In the genomic region with DNA sequence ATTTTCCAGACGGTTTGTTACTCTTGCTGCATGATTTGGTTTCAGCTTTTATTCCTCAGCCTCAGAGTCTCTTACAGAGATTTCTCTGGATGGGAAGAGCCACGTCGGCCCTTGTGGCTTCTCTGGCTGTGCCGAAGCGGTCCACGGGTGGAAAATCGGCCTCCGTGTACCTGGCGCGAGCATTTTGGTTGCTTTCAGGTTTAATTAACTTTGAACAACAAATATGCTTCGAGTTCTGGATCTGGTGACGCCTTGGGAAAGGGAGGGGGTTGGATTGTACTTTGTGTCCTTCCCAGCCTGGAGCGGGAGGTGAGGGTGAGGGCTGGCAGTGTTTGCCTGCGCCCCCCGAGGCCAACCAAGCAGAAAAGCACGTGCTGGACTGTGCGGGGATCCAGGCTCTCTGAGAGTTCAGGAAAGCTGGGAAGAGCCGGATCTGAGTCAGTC, we compare ENCODE assay signal across 14 mouse cellular contexts. TPM values are rescaled to one million over a fixed set of nuclear protein-coding genes. Genes with fewer than 3 reads are reported as not detected.
A peak's percentile ranks its signal among the peaks of the same experiment; 100 is the strongest.
DNase-seq lines count a peak whose midpoint lies in the region; ATAC-seq and TF ChIP-seq lines count a peak whose summit lies in the region.
"Had no signal": no experiment of that assay in that cellular context is flagged by ENCODE, and none has a peak within 500 bp of the region (broad histone marks: within the 10 kb centered on the region; RNA-seq: fewer than 3 reads in every experiment).

No protein-coding gene starts in this region.

- TF ChIP-seq POLR2A in cerebellum, adult 2 months (IDR thresholded peaks at IDR 0.05; ENCODE audit: borderline replicate concordance, insufficient read depth, low read length) = no peak

- H3K9me3 ChIP-seq in midbrain, embryonic 11.5 days (ENCODE audit: control insufficient read depth, low read length) = no peaks in the 10 kb centered on the region
- no peaks in the 10 kb centered on the region for H3K9me3 ChIP-seq in midbrain, postnatal 0 days (ENCODE audit: low read length)
- no peaks in the 10 kb centered on the region for H3K9me3 ChIP-seq in hindbrain, embryonic 15.5 days
- H3K9me3 ChIP-seq: heart, embryonic 15.5 days had no signal

- intact Hi-C loops in left cerebral cortex, postnatal 25 days (cut with DNase I) = no loop called here

- no peaks in the 10 kb centered on the region for H3K36me3 ChIP-seq in midbrain, embryonic 11.5 days (ENCODE audit: control insufficient read depth, insufficient read depth, low read length)
- H3K36me3 ChIP-seq in midbrain, postnatal 0 days (ENCODE audit: insufficient read depth, low read length) = no peaks in the 10 kb centered on the region
- H3K36me3 ChIP-seq in hindbrain, embryonic 15.5 days = no peaks in the 10 kb centered on the region
- H3K36me3 ChIP-seq: heart, embryonic 15.5 days had no signal

- H3K4me3 ChIP-seq in cerebellum, adult 2 months (replicated peaks; ENCODE audit: insufficient read depth, low read depth, low read length) = peak overlapping the region; percentile 34
- no peak overlapping the region for H3K4me3 ChIP-seq in midbrain, embryonic 11.5 days (ENCODE audit: low read depth, low read length)
- no peak overlapping the region for H3K4me3 ChIP-seq in midbrain, postnatal 0 days (ENCODE audit: low read depth, low read length)
- H3K4me3 ChIP-seq in hindbrain, embryonic 15.5 days = no peak overlapping the region

- peaks cover 3% of the 10 kb centered on the region; the same call in 1 of the 2 replicates for H3K4me1 ChIP-seq in cerebellum, adult 2 months (ENCODE audit: control insufficient read depth, insufficient read depth, low read length)
- peaks cover 7% of the 10 kb centered on the region for H3K4me1 ChIP-seq in midbrain, embryonic 11.5 days (ENCODE audit: control insufficient read depth, insufficient read depth, low read length)
- H3K4me1 ChIP-seq in midbrain, postnatal 0 days (ENCODE audit: insufficient read depth, low read length) = no peaks in the 10 kb centered on the region
- peaks cover 14% of the 10 kb centered on the region for H3K4me1 ChIP-seq in hindbrain, embryonic 15.5 days (replicated peaks)

- ATAC-seq in midbrain, embryonic 11.5 days (ENCODE audit: low FRiP score) = 0 out of 2 replicates have a peak, but pooled peaks have one; percentile 25
- ATAC-seq in midbrain, postnatal 0 days (ENCODE audit: low FRiP score) = no peak
- ATAC-seq in hindbrain, embryonic 15.5 days (ENCODE audit: low FRiP score, low read depth) = no peak

- 33% methylated on average over 18 of the region's 18 CpGs for WGBS in cerebellum, adult 2 months
- under 1% methylated on average over 18 of the region's 18 CpGs for WGBS in midbrain, embryonic 11.5 days
- under 1% methylated on average over 18 of the region's 18 CpGs for WGBS in midbrain, postnatal 0 days
- under 1% methylated on average over 18 of the region's 18 CpGs for WGBS in hindbrain, embryonic 15.5 days

- TF ChIP-seq CTCF in cerebellum, adult 2 months (IDR thresholded peaks at IDR 0.05; ENCODE audit: borderline replicate concordance, insufficient read depth, low read depth, low read length) = no peak
- no peak for TF ChIP-seq CTCF in midbrain, postnatal 0 days (IDR thresholded peaks at IDR 0.05)

- peak; percentile 11 to 28 for DNase-seq in cerebellum, adult 2 months
- no peak for DNase-seq in cerebellum, adult 11 months
- peak; percentile 94 for DNase-seq in midbrain, embryonic 11.5 days (ENCODE audit: low spot score, missing footprints)
- DNase-seq in midbrain, postnatal 0 days (ENCODE audit: low spot score) = no peak
- peak; percentile 76 for DNase-seq in retina, embryonic 14.5 days (ENCODE audit: low spot score)
- DNase-seq in left cerebral cortex, postnatal 25 days (ENCODE audit: low spot score in 2 of 2) = no peak
- DNase-seq in left cerebral cortex, adult 9 months (ENCODE audit: low spot score in 2 of 2) = no peak
- DNase-seq: gastrocnemius, postnatal 14 days; kidney, adult 8-10 months; lung, postnatal 10 days; right cerebral cortex, postnatal 4 days had no signal

- H3K27me3 ChIP-seq in cerebellum, adult 2 months (ENCODE audit: control insufficient read depth, insufficient read depth, low read length) = no peaks in the 10 kb centered on the region
- peaks cover 96% of the 10 kb centered on the region for H3K27me3 ChIP-seq in midbrain, embryonic 11.5 days (ENCODE audit: control insufficient read depth, insufficient read depth, low read length)
- H3K27me3 ChIP-seq in midbrain, postnatal 0 days (ENCODE audit: insufficient read depth, low read length) = peaks cover 79% of the 10 kb centered on the region
- H3K27me3 ChIP-seq in hindbrain, embryonic 15.5 days = peaks cover 85% of the 10 kb centered on the region

- H3K4me2 ChIP-seq in midbrain, embryonic 11.5 days = no peak overlapping the region
- no peak overlapping the region for H3K4me2 ChIP-seq in midbrain, postnatal 0 days (ENCODE audit: low read depth, low read length, poor library complexity, severe bottlenecking)
- H3K4me2 ChIP-seq in hindbrain, embryonic 15.5 days = peak overlapping the region; percentile 43
- H3K4me2 ChIP-seq: heart, embryonic 15.5 days; liver, embryonic 11.5 days had no signal

- H3K27ac ChIP-seq in cerebellum, adult 2 months (ENCODE audit: insufficient read depth, low read length) = no peak overlapping the region
- H3K27ac ChIP-seq in midbrain, embryonic 11.5 days (ENCODE audit: low read depth, low read length) = no peak overlapping the region
- no peak overlapping the region for H3K27ac ChIP-seq in midbrain, postnatal 0 days (ENCODE audit: low read depth, low read length)
- H3K27ac ChIP-seq in hindbrain, embryonic 15.5 days (replicated peaks) = no peak overlapping the region
- H3K27ac ChIP-seq: heart, embryonic 15.5 days had no signal

- H3K9ac ChIP-seq in midbrain, embryonic 11.5 days (ENCODE audit: low read length) = no peak overlapping the region
- no peak overlapping the region for H3K9ac ChIP-seq in midbrain, postnatal 0 days (replicated peaks; ENCODE audit: low read length, poor library complexity, severe bottlenecking)
- no peak overlapping the region for H3K9ac ChIP-seq in hindbrain, embryonic 15.5 days
- H3K9ac ChIP-seq: heart, embryonic 15.5 days had no signal

RNA-seq across cellular contexts. Expression of a gene that starts 7.1 kb away (rescaled TPM):
- 84.5 and 103 TPM in 2 replicates for polyA plus RNA-seq in cerebellum, adult 2 months (2012; rRNA removed)
- polyA plus RNA-seq in midbrain, embryonic 11.5 days (2014; fragmentation: Nextera tagmentation; extraction: Ambion mirVana) = 45.5 and 45.7 TPM in 2 replicates
- total RNA-seq in midbrain, postnatal 0 days (2014; rRNA removed) = 15.4 and 27.1 TPM in 2 replicates
- polyA plus RNA-seq in midbrain, postnatal 0 days (2015; fragmentation: Nextera tagmentation; extraction: Ambion mirVana) = 6.9 and 11.3 TPM in 2 replicates
- 32.6 and 42.3 TPM in 2 replicates for polyA plus RNA-seq in hindbrain, embryonic 15.5 days (2015; fragmentation: Nextera tagmentation; extraction: Ambion mirVana)
- 1 to 10 TPM; 8.4 to 8.5 TPM for total RNA-seq in left cerebral cortex, postnatal 25 days (2021)

Comparison
In these comparisons a context has a peak if more than half of its experiments do, and no peak if none do; other contexts are left out.
1. DNase-seq: peak in cerebellum, adult 2 months (2 of 2), midbrain, embryonic 11.5 days (single experiment) and retina, embryonic 14.5 days (single experiment); none in cerebellum, adult 11 months (single experiment), midbrain, postnatal 0 days (single experiment), left cerebral cortex, postnatal 25 days (0 of 2) and left cerebral cortex, adult 9 months (0 of 2).